27 mouse cellular contexts compared by ENCODE assay signal in genomic region chr9:123601529-123601928, GRCm38 (mm10). TPM values are rescaled to one million over a fixed set of nuclear protein-coding genes. Genes with fewer than 3 reads are reported as not detected.
DNase-seq lines count a peak whose midpoint lies in the region; ATAC-seq and TF ChIP-seq lines count a peak whose summit lies in the region.
"Had no signal": no experiment of that assay in that cellular context is flagged by ENCODE, and none has a peak within 500 bp of the region (broad histone marks: within the 10 kb centered on the region; RNA-seq: fewer than 3 reads in every experiment).

No protein-coding gene starts in this region.

- H3K4me1 ChIP-seq in liver, embryonic 12.5 days = no peaks in the 10 kb centered on the region
- H3K4me1 ChIP-seq: embryonic facial prominence, embryonic 13.5 days; embryonic facial prominence, embryonic 15.5 days; forebrain, embryonic 10.5 days; forebrain, embryonic 12.5 days had no signal

- no peaks in the 10 kb centered on the region for H3K36me3 ChIP-seq in liver, embryonic 12.5 days
- H3K36me3 ChIP-seq: forebrain, embryonic 10.5 days; G1E had no signal

- no peak overlapping the region for H3K27ac ChIP-seq in liver, embryonic 12.5 days
- H3K27ac ChIP-seq in gastrocnemius, adult 2 months = no peak overlapping the region
- H3K27ac ChIP-seq: embryonic facial prominence, embryonic 13.5 days; embryonic facial prominence, embryonic 15.5 days; forebrain, embryonic 10.5 days; forebrain, embryonic 12.5 days had no signal

- TF ChIP-seq CTCF in gastrocnemius, adult 2 months (IDR thresholded peaks at IDR 0.05) = no peak

- 38% methylated on average over 1 of the region's 1 CpGs for WGBS in liver, embryonic 12.5 days (ENCODE audit: insufficient replicate concordance)

- intact Hi-C loops in gastrocnemius, adult 2 months (cut with DNase I) = no loop called here

- H3K27me3 ChIP-seq in liver, embryonic 12.5 days (replicated peaks) = no peaks in the 10 kb centered on the region
- H3K27me3 ChIP-seq: CH12.LX; embryonic facial prominence, embryonic 13.5 days; embryonic facial prominence, embryonic 15.5 days; forebrain, embryonic 12.5 days; Patski had no signal

- no peak overlapping the region for H3K4me3 ChIP-seq in liver, embryonic 12.5 days
- H3K4me3 ChIP-seq in gastrocnemius, adult 2 months = no peak overlapping the region
- H3K4me3 ChIP-seq: embryonic facial prominence, embryonic 13.5 days; embryonic facial prominence, embryonic 15.5 days; erythroblast, embryonic 14.5 days; forebrain, embryonic 10.5 days; forebrain, embryonic 12.5 days had no signal

- no peak overlapping the region for H3K9ac ChIP-seq in liver, embryonic 12.5 days
- H3K9ac ChIP-seq: embryonic facial prominence, embryonic 13.5 days; embryonic facial prominence, embryonic 15.5 days; forebrain, embryonic 12.5 days had no signal

- ATAC-seq in common myeloid progenitor, adult 5-6 weeks (replicated peaks; ENCODE audit: low read depth, poor library complexity, severe bottlenecking) = peak; percentile 64; the same call in 1 of the 2 replicates
- peak; percentile 85 for ATAC-seq in megakaryocyte, adult 5-6 weeks (ENCODE audit: poor library complexity, severe bottlenecking)
- ATAC-seq in liver, embryonic 12.5 days = no peak
- ATAC-seq: activated CD4-positive, CD25-positive, alpha-beta regulatory T cell, adult 4 months; CD4-positive, CD25-positive, alpha-beta regulatory T cell, adult 4 months; forebrain, embryonic 14.5 days; forebrain, embryonic 16.5 days; Patski had no signal

- no peak for DNase-seq in layer of hippocampus, postnatal 36 days
- DNase-seq in gastrocnemius, adult 2 months = no peak
- DNase-seq: adrenal gland, adult 8-10 months; adrenal gland, postnatal 14 days; adrenal gland, postnatal 36 days; B cell, adult 2 months; cerebellum, adult 11-12 months; cerebellum, adult 2 months; cerebellum, adult 9-10 months; cerebellum, postnatal 10 days; cerebellum, postnatal 25 days; embryo, embryonic 11 days had no signal

- no peaks in the 10 kb centered on the region for H3K9me3 ChIP-seq in liver, embryonic 12.5 days (replicated peaks)
- H3K9me3 ChIP-seq: embryonic facial prominence, embryonic 13.5 days; embryonic facial prominence, embryonic 15.5 days; forebrain, embryonic 10.5 days; forebrain, embryonic 12.5 days; G1E had no signal

- no peak overlapping the region for H3K4me2 ChIP-seq in liver, embryonic 12.5 days
- H3K4me2 ChIP-seq: embryonic facial prominence, embryonic 13.5 days; embryonic facial prominence, embryonic 15.5 days; forebrain, embryonic 12.5 days had no signal

RNA-seq across cellular contexts. Expression of gene Slc6a20b, which starts 30.8 kb away (rescaled TPM):
- 0.19 and 0.37 TPM in 2 replicates for total RNA-seq in common myeloid progenitor, adult 5-6 weeks (2017)
- total RNA-seq in megakaryocyte, adult 5-6 weeks (2015) = not detected in 2 replicates
- total RNA-seq in megakaryocyte, adult 5-6 weeks (2017) = 0.12 and 0.22 TPM in 2 replicates
- polyA plus RNA-seq in liver, embryonic 12.5 days (2016; fragmentation: Nextera tagmentation; extraction: Ambion mirVana) = 0.10 and 0.14 TPM in 2 replicates
- total RNA-seq in layer of hippocampus, postnatal 36 days (2021) = under 1 TPM; 0.25 to 0.38 TPM
- total RNA-seq in gastrocnemius, adult 2 months (2021) = not detected
- total RNA-seq: adrenal gland, adult 8-10 months; adrenal gland, postnatal 14 days; adrenal gland, postnatal 36 days had no signal
